Mouse (Mus musculus) erythroblast, embryonic 14.5 days (primary cell): ENCODE results near the gene Slc25a25. TPM values are rescaled to one million over a fixed set of nuclear protein-coding genes. Genes with fewer than 3 reads are reported as not detected.
A peak's percentile ranks its signal among the peaks of the same experiment; 100 is the strongest.

Source experiments
- H3K27me3 ChIP-seq: 2 replicates; pipeline ENCODE4 v1.6.1; 2012; ENCODE audit warnings: inconsistent platforms; ENCODE audit not compliant: control insufficient read depth
- H3K36me3 ChIP-seq: 2 replicates; pipeline ENCODE4 v1.6.1; 2012; ENCODE audit warnings: mild to moderate bottlenecking, inconsistent platforms; ENCODE audit not compliant: control insufficient read depth
- H3K4me1 ChIP-seq: 2 replicates; pipeline ENCODE4 v1.6.1; 2012; ENCODE audit warnings: inconsistent platforms; ENCODE audit not compliant: control insufficient read depth
- H3K4me3 ChIP-seq: replicated peaks from 2 replicates; pipeline ENCODE3; 2012; ENCODE audit warnings: moderate library complexity, mild to moderate bottlenecking, inconsistent platforms
- H3K9me3 ChIP-seq: 2 replicates; pipeline ENCODE4 v1.6.1; 2012; ENCODE audit warnings: low read length, inconsistent platforms, mixed read lengths; ENCODE audit not compliant: control insufficient read depth
- GATA1 ChIP-seq: IDR thresholded peaks from 2 replicates; pipeline ENCODE4 v1.6.1; 2012; ENCODE audit warnings: low read length, inconsistent platforms, mixed read lengths
- TAL1 ChIP-seq: IDR thresholded peaks from 3 replicates; pipeline ENCODE4 v1.6.1; 2012; ENCODE audit warnings: low read length, inconsistent platforms, mixed read lengths
- polyA plus RNA-seq: library from polyadenylated mRNA; stranded (reverse); fragments of >175 nt; gene quantifications from 2 replicates; pipeline ENCODE4 v1.2.3, GENCODE M21; 2012

Gene Slc25a25
- polyA plus RNA-seq, 1 experiment = 2.0 TPM

DNA sequence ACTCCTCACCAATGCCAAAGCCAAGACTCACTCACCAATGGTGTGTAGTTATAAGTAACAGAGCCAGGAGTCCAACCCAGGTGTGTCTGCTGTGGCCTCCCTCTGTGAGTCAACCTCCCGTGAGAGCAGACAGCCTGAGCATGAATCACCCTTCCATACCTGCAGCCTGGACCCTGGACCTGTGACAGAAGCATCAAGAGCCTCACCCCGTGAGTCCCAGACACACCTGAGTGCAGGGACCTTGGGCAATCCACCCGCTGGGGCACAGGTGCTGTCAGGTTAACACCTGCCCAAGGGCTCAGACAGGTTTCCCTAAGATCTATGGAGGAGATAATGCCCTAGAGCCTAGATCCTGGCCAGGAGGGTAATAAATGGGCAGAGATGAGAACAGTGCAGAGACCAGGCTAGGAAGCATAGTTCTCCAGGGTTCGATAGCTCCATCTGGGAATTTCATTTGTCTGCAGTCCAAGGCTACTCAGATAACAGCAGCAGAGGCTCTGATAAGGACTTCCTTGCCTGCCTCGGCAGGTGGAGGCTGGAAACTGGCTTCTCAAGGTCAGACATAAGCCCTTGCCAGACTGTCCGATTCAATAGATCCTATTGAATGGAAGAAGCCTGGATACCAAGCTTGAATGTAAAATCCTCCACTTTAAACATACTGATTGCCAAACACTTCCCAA lies 19.9 kb upstream of the Slc25a25 start:
- no peaks in the 10 kb centered on the region for H3K27me3 ChIP-seq
- peaks cover 3% of the 10 kb centered on the region; the same call in 1 of the 2 replicates for H3K9me3 ChIP-seq
- no peaks in the 10 kb centered on the region for H3K4me1 ChIP-seq
- H3K4me3 ChIP-seq = no peak overlapping the region
- H3K36me3 ChIP-seq = no peaks in the 10 kb centered on the region
- TF ChIP-seq GATA1 = no peak
- TF ChIP-seq TAL1 = no peak

GRCm38 (mm10) chr2:32464212-32464891 lies 13.1 kb upstream of the Slc25a25 start:
- Histone ChIP-seq H3K9me3 (no peaks in the 10 kb centered on the region), H3K4me3 (no peak overlapping the region), H3K27me3 (no peaks in the 10 kb centered on the region), H3K36me3 (no peaks in the 10 kb centered on the region), H3K4me1 (peaks cover 4% of the 10 kb centered on the region; the same call in 1 of the 2 replicates)
- TF ChIP-seq TAL1 (no peak), GATA1 (no peak)

DNA sequence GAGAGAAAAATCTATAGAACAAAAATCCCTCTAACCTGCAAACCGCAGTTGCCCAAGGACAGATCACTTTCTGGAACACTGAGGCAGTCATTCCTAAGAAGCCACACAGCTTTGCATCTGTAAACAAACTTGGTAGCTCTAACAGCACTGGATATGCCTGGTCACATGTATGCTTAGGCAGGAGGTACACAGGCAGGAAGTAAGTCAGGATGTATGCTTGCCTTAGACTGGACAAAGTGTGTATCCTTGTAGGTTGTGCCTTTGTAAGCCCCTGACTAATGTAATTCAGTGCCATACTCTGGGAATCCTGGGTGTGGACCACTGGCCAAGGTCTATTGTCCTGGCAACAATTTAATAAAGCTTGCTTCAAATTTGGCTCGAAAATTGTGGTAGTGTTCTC lies 12.5 kb upstream of the Slc25a25 start:
- H3K4me3 ChIP-seq = no peak overlapping the region
- no peaks in the 10 kb centered on the region for H3K9me3 ChIP-seq
- peaks cover 4% of the 10 kb centered on the region; the same call in 1 of the 2 replicates for H3K4me1 ChIP-seq
- H3K27me3 ChIP-seq = no peaks in the 10 kb centered on the region
- TF ChIP-seq TAL1 = no peak
- no peak for TF ChIP-seq GATA1
- H3K36me3 ChIP-seq = no peaks in the 10 kb centered on the region

DNA sequence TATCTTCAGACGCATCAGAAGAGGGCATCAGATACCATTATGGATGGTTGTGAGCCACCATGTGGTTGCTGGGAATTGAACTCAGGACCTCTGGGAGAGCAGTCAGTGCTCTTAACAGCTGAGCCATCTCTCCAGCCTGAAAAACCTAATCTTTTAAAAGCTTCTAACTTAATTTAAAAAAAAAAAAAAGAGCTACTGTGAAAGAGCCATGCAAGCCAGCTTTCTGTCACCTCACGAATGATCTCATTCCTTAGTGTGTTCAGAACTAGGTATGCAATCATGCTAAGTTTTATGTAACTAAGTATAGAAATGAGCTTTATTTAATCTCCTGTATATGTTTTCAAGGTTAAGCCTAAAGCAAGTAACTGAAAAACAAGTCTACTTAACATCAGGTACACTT lies 8.4 kb upstream of the Slc25a25 start:
- H3K27me3 ChIP-seq = no peaks in the 10 kb centered on the region

GRCm38 (mm10) chr2:32458300-32458699 lies 7.1 kb upstream of the Slc25a25 start:
- H3K9me3 ChIP-seq = no peaks in the 10 kb centered on the region
- H3K4me1 ChIP-seq = peaks cover 14% of the 10 kb centered on the region

More for the DNA sequence above, 8.4 kb upstream of the Slc25a25 start:
- peaks cover 5% of the 10 kb centered on the region for H3K4me1 ChIP-seq
- H3K36me3 ChIP-seq = peaks cover 16% of the 10 kb centered on the region
- no peaks in the 10 kb centered on the region for H3K9me3 ChIP-seq
- H3K4me3 ChIP-seq = no peak overlapping the region
- TF ChIP-seq GATA1 = no peak
- no peak for TF ChIP-seq TAL1

DNA sequence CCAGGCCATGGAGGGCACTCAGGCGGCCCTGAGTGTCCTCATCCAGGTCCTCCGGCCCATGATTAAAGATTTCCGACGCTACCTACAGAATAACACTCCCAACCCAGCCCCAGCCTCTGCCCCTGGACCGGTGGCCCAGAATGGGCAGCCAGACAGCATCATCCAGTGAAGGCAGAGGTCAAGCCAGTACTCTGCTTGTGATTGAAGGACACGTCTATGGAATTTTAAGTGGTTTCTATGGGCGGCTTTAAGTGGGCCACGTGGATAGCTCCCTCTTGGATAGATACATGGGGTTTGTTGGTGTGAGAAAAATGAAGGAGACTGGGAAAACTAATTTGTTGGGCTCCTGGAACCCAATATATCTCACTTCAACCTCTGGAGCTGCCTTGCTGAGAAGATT lies 3.9 kb upstream of the Slc25a25 start:
- Histone ChIP-seq H3K36me3 (peaks cover 17% of the 10 kb centered on the region), H3K9me3 (no peaks in the 10 kb centered on the region), H3K4me1 (peaks cover 35% of the 10 kb centered on the region), H3K4me3 (no peak overlapping the region), H3K27me3 (no peaks in the 10 kb centered on the region)
- TF ChIP-seq GATA1 = no peak
- TF ChIP-seq TAL1 = no peak

More at GRCm38 (mm10) chr2:32458300-32458699, 7.1 kb upstream of the Slc25a25 start:
- Histone ChIP-seq H3K36me3 (peaks cover 17% of the 10 kb centered on the region), H3K27me3 (no peaks in the 10 kb centered on the region), H3K4me3 (no peak overlapping the region)
- no peak for TF ChIP-seq GATA1
- TF ChIP-seq TAL1 = no peak

- TF ChIP-seq TAL1 (no peak), GATA1 (no peak)
Measured at GRCm38 (mm10) chr2:32454633-32455032, 3.4 kb upstream of the Slc25a25 start.

DNA sequence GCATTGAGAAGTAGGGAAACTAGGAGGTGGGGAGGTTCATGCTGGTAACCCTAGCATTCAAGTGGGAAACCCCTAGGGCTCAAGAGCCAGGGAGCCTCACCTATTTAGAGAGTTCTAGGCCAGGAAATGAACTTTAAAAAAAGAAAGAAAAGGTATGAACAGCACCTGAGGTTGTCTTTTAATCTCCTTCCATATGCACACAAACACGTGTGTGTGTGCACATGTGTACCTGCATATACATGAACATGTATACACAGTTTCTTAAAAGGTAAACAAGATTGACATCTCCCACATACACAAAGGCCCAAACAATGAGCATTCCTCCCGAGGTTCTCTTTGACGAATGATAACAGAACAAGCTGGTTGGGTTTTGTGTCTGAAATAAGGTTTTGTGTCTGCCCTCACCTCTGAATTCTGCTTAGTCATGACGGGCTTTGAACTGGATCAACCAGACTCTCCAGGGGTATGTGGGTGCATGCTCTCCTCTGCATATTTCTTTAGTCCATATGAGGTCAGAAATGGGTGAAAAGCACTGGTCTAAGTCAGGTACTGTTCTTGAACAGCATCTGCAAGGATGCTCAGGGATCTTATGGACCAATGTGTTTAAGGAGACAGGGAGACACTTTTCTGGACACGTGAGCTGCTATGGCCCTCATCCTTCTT lies 2.5 kb upstream of the Slc25a25 start:
- TF ChIP-seq TAL1 = no peak
- TF ChIP-seq GATA1 = no peak
- H3K9me3 ChIP-seq = no peaks in the 10 kb centered on the region
- no peaks in the 10 kb centered on the region for H3K27me3 ChIP-seq
- peaks cover 46% of the 10 kb centered on the region for H3K4me1 ChIP-seq
- peaks cover 17% of the 10 kb centered on the region for H3K36me3 ChIP-seq
- no peak overlapping the region for H3K4me3 ChIP-seq

More at GRCm38 (mm10) chr2:32454633-32455032, 3.4 kb upstream of the Slc25a25 start:
- H3K4me1 ChIP-seq = peaks cover 40% of the 10 kb centered on the region
- no peaks in the 10 kb centered on the region for H3K27me3 ChIP-seq
- H3K9me3 ChIP-seq = no peaks in the 10 kb centered on the region
- H3K4me3 ChIP-seq = no peak overlapping the region
- peaks cover 17% of the 10 kb centered on the region for H3K36me3 ChIP-seq

DNA sequence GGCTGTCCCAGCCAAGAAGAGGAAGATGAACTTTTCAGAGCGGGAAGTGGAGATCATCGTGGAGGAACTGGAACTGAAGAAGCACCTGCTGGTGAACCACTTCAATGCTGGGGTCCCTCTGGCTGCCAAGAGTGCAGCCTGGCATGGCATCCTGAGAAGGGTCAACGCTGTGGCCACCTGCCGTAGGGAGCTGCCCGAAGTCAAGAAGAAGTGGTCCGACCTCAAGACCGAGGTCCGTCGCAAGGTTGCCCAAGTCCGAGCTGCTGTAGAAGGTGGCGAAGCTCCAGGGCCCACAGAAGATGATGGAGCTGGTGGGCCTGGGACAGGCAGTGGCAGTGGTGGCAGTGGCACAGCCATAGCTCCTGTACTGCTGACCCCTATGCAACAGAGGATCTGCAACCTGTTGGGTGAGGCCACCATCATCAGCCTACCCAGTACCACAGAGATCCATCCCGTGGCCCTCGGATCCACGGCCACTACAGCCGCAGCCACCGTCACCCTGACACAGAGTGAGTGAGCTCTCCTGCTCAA lies 1.3 kb upstream of the Slc25a25 start:
- no peaks in the 10 kb centered on the region for H3K9me3 ChIP-seq
- no peak for TF ChIP-seq TAL1
- H3K27me3 ChIP-seq = no peaks in the 10 kb centered on the region
- H3K4me3 ChIP-seq = peak overlapping the region; percentile 85
- H3K4me1 ChIP-seq = peaks cover 55% of the 10 kb centered on the region
- peaks cover 24% of the 10 kb centered on the region for H3K36me3 ChIP-seq
